Mouse (Mus musculus) embryonic stem cell, embryonic (primary cell): ENCODE measurements at regions not wholly inside any gene's neighbourhood (a gene's known extent, or its start where the extent isn't known, plus 50 kb on each side); places are given as distances from the start of the nearest gene placed in this dataset.

Source experiments
- CTCF ChIA-PET, 4 experiments: fragments of 300-600 bp in 2 of 4; fragments of 350-600 bp in 2 of 4; sonication (Branson Sonifier 250); formaldehyde crosslinking; loops; one replicate each; lab custom pipeline; 2022; ENCODE audit warnings: inconsistent platforms in 2 of 4; lab: Charles Lee
- POLR2A ChIA-PET, 4 experiments: fragments of 300-600 bp in 2 of 4; fragments of 350-600 bp in 2 of 4; sonication (Branson Sonifier 250); formaldehyde crosslinking; loops; one replicate each; lab custom pipeline; 2022; ENCODE audit warnings: antibody characterized with exemption in 4 of 4, inconsistent platforms in 1 of 4; lab: Charles Lee

GRCm38 (mm10) chr10:16962463-16962862 lies 760.6 kb upstream of the Cited2 start:
- ChIA-PET CTCF (no interaction called here), POLR2A (no interaction called here)

GRCm38 (mm10) chr10:16978770-16979169 lies 744.2 kb upstream of the Cited2 start:
- ChIA-PET CTCF (no interaction called here), POLR2A (no interaction called here)

GRCm38 (mm10) chr10:16990227-16990626 lies 732.8 kb upstream of the Cited2 start:
- ChIA-PET CTCF (interaction anchor here in 1 of 4 experiments (0.6 kb wide), 1 partner anchor 20 kb away, joined by 3 read pairs; no protein-coding TSS in a partner anchor), POLR2A (interaction anchor here in 2 of 4 experiments (0.5 to 0.7 kb wide), 2 partner anchors 590 to 1400 kb away, joined by 3 to 5 read pairs; no protein-coding TSS in a partner anchor)

- ChIA-PET CTCF (no interaction called here), POLR2A (no interaction called here)
Measured at GRCm38 (mm10) chr10:16993789-16994188, 729.2 kb upstream of the Cited2 start.

GRCm38 (mm10) chr10:16994526-16994925 lies 728.5 kb upstream of the Cited2 start:
- CTCF ChIA-PET, result no interaction called here
- POLR2A ChIA-PET, result no interaction called here

- CTCF ChIA-PET, result no interaction called here
- POLR2A ChIA-PET, result no interaction called here
Measured at GRCm38 (mm10) chr10:16995010-16995409, 728.0 kb upstream of the Cited2 start.

- ChIA-PET POLR2A (interaction anchor here in 1 of 4 experiments (1.1 kb wide), 1 partner anchor 726 kb away, joined by 3 read pairs; the partner anchor contains the start of gene Cited2), CTCF (no interaction called here)
Measured at GRCm38 (mm10) chr10:16996820-16997466, 726.1 kb upstream of the Cited2 start.

GRCm38 (mm10) chr10:17001320-17001719 lies 721.7 kb upstream of the Cited2 start:
- ChIA-PET CTCF (no interaction called here), POLR2A (no interaction called here)

GRCm38 (mm10) chr10:17003123-17003849 lies 719.7 kb upstream of the Cited2 start:
- CTCF ChIA-PET, result no interaction called here
- POLR2A ChIA-PET, result no interaction called here

GRCm38 (mm10) chr10:17008683-17009082 lies 714.3 kb upstream of the Cited2 start:
- ChIA-PET POLR2A (no interaction called here), CTCF (no interaction called here)

GRCm38 (mm10) chr10:17010047-17010446 lies 713.0 kb upstream of the Cited2 start:
- ChIA-PET POLR2A (interaction anchor here in 1 of 4 experiments (0.5 kb wide), 1 partner anchor 145 kb away, joined by 3 read pairs; no protein-coding TSS in a partner anchor), CTCF (no interaction called here)

GRCm38 (mm10) chr10:17011876-17012275 lies 711.1 kb upstream of the Cited2 start:
- ChIA-PET CTCF (no interaction called here), POLR2A (no interaction called here)

GRCm38 (mm10) chr10:17012541-17012975 lies 710.5 kb upstream of the Cited2 start:
- ChIA-PET CTCF (no interaction called here), POLR2A (no interaction called here)

- ChIA-PET POLR2A (no interaction called here), CTCF (no interaction called here)
Measured at GRCm38 (mm10) chr10:17014826-17015225, 708.2 kb upstream of the Cited2 start.

- CTCF ChIA-PET, result interaction anchor here in 1 of 4 experiments (0.6 kb wide), 1 partner anchor 121 kb away, joined by 8 read pairs; no protein-coding TSS in a partner anchor
- POLR2A ChIA-PET, result no interaction called here
Measured at GRCm38 (mm10) chr10:17016854-17017253, 706.2 kb upstream of the Cited2 start.

GRCm38 (mm10) chr10:17022216-17023158 lies 700.5 kb upstream of the Cited2 start:
- ChIA-PET CTCF (no interaction called here), POLR2A (interaction anchor here in 1 of 4 experiments (0.6 kb wide), 1 partner anchor 578 kb away, joined by 3 read pairs; no protein-coding TSS in a partner anchor)

GRCm38 (mm10) chr10:17023571-17024293 lies 699.3 kb upstream of the Cited2 start:
- ChIA-PET CTCF (interaction anchor here in 1 of 4 experiments (0.5 kb wide), 1 partner anchor 42 kb away, joined by 3 read pairs; no protein-coding TSS in a partner anchor), POLR2A (no interaction called here)

GRCm38 (mm10) chr10:17024294-17024665 lies 698.7 kb upstream of the Cited2 start:
- CTCF ChIA-PET, result interaction anchor here in 1 of 4 experiments (0.5 kb wide), 1 partner anchor 43 kb away, joined by 3 read pairs; no protein-coding TSS in a partner anchor
- POLR2A ChIA-PET, result no interaction called here
